Mouse (Mus musculus): Measurements from ENCODE around the gene Rab8a. TPM values are rescaled to one million over a fixed set of nuclear protein-coding genes. Genes with fewer than 3 reads are reported as not detected.
"Not testable (repeated sequence)": the region's sequence is repeated elsewhere in the genome, so short reads cannot be mapped to it uniquely, and the experiment has no call there.

Rab8a gene
- 49.0 and 50.0 TPM in 2 replicates for polyA plus RNA-seq (2012; rRNA removed)

- DNase-seq (ENCODE audit: low read depth in 1 of 2, low spot score in 2 of 2) = peak; percentile 99 to 100
- peak within 1 kb of the TSS; percentile 96 for H3K27ac ChIP-seq (ENCODE audit: insufficient read depth, low read length)
- H3K4me1 ChIP-seq (ENCODE audit: control insufficient read depth, insufficient read depth, insufficient read length) = peaks cover 17% of the 10 kb centered on the region; the same call in 1 of the 2 replicates
- peak; percentile 83 for TF ChIP-seq POLR2A (IDR thresholded peaks at IDR 0.05; ENCODE audit: low read depth, low read length)
- TF ChIP-seq CTCF (IDR thresholded peaks at IDR 0.05; ENCODE audit: extremely low read depth, insufficient read depth, insufficient read length, insufficient replicate concordance) = no peak
- H3K27me3 ChIP-seq (ENCODE audit: control insufficient read depth, insufficient read depth, low read length) = no peaks in the 10 kb centered on the region
- H3K4me3 ChIP-seq (ENCODE audit: extremely low read depth, insufficient read depth, insufficient read length) = peak within 1 kb of the TSS; percentile 81
- WGBS = under 1% methylated on average over 80 of the region's 82 CpGs
- peaks cover 5% of the 10 kb centered on the region; the same call in 1 of the 2 replicates for H3K36me3 ChIP-seq (ENCODE audit: control insufficient read depth, insufficient read depth, low read length)
Observed at GRCm38 (mm10) chr8:72160707-72161697, at the start of gene Rab8a. Gene Rab8a, plus strand, starts transcription at chr8:72161200.

- 72% methylated on average over 3 of the region's 3 CpGs for WGBS
- H3K27ac ChIP-seq (ENCODE audit: insufficient read depth, low read length) = no peak overlapping the region
- H3K27me3 ChIP-seq (ENCODE audit: control insufficient read depth, insufficient read depth, low read length) = no peaks in the 10 kb centered on the region
- TF ChIP-seq POLR2A (IDR thresholded peaks at IDR 0.05; ENCODE audit: low read depth, low read length) (no peak), CTCF (IDR thresholded peaks at IDR 0.05; ENCODE audit: extremely low read depth, insufficient read depth, insufficient read length, insufficient replicate concordance) (no peak)
- H3K36me3 ChIP-seq (ENCODE audit: control insufficient read depth, insufficient read depth, low read length) = no peaks in the 10 kb centered on the region
- DNase-seq (ENCODE audit: low read depth in 1 of 2, low spot score in 2 of 2) = no peak
- H3K4me3 ChIP-seq (ENCODE audit: extremely low read depth, insufficient read depth, insufficient read length) = no peak overlapping the region
- peaks cover 2% of the 10 kb centered on the region; the same call in 1 of the 2 replicates for H3K4me1 ChIP-seq (ENCODE audit: control insufficient read depth, insufficient read depth, insufficient read length)
Observed at GRCm38 (mm10) chr8:72112486-72112885, 48.5 kb upstream of the Rab8a start.

- WGBS = 92% methylated on average over 2 of the region's 2 CpGs
- peaks cover 2% of the 10 kb centered on the region; the same call in 1 of the 2 replicates for H3K4me1 ChIP-seq (ENCODE audit: control insufficient read depth, insufficient read depth, insufficient read length)
- H3K27me3 ChIP-seq (ENCODE audit: control insufficient read depth, insufficient read depth, low read length) = no peaks in the 10 kb centered on the region
Observed at GRCm38 (mm10) chr8:72115202-72115601, 45.8 kb upstream of the Rab8a start.

GRCm38 (mm10) chr8:72118616-72119015 lies 42.4 kb upstream of the Rab8a start:
- H3K27me3 ChIP-seq (ENCODE audit: control insufficient read depth, insufficient read depth, low read length) = no peaks in the 10 kb centered on the region
- H3K4me3 ChIP-seq (ENCODE audit: extremely low read depth, insufficient read depth, insufficient read length) = no peak overlapping the region
- H3K4me1 ChIP-seq (ENCODE audit: control insufficient read depth, insufficient read depth, insufficient read length) = no peaks in the 10 kb centered on the region
- WGBS = 57% methylated on average over 4 of the region's 4 CpGs
- H3K36me3 ChIP-seq (ENCODE audit: control insufficient read depth, insufficient read depth, low read length) = no peaks in the 10 kb centered on the region
- TF ChIP-seq POLR2A (IDR thresholded peaks at IDR 0.05; ENCODE audit: low read depth, low read length) = no peak
- TF ChIP-seq CTCF (IDR thresholded peaks at IDR 0.05; ENCODE audit: extremely low read depth, insufficient read depth, insufficient read length, insufficient replicate concordance) = no peak
- H3K27ac ChIP-seq (ENCODE audit: insufficient read depth, low read length) = no peak overlapping the region
- no peak for DNase-seq (ENCODE audit: low read depth in 1 of 2, low spot score in 2 of 2)

More at GRCm38 (mm10) chr8:72115202-72115601, 45.8 kb upstream of the Rab8a start:
- TF ChIP-seq POLR2A (IDR thresholded peaks at IDR 0.05; ENCODE audit: low read depth, low read length) (no peak), CTCF (IDR thresholded peaks at IDR 0.05; ENCODE audit: extremely low read depth, insufficient read depth, insufficient read length, insufficient replicate concordance) (no peak)
- Histone ChIP-seq H3K36me3 (ENCODE audit: control insufficient read depth, insufficient read depth, low read length) (no peaks in the 10 kb centered on the region), H3K4me3 (ENCODE audit: extremely low read depth, insufficient read depth, insufficient read length) (no peak overlapping the region), H3K27ac (ENCODE audit: insufficient read depth, low read length) (no peak overlapping the region)
- DNase-seq (ENCODE audit: low read depth in 1 of 2, low spot score in 2 of 2) = no peak

- H3K27me3 ChIP-seq (ENCODE audit: control insufficient read depth, insufficient read depth, low read length); DNase-seq (ENCODE audit: low read depth in 1 of 2, low spot score in 2 of 2); H3K4me3 ChIP-seq (ENCODE audit: extremely low read depth, insufficient read depth, insufficient read length); H3K36me3 ChIP-seq (ENCODE audit: control insufficient read depth, insufficient read depth, low read length); H3K27ac ChIP-seq (ENCODE audit: insufficient read depth, low read length); H3K4me1 ChIP-seq (ENCODE audit: control insufficient read depth, insufficient read depth, insufficient read length): not testable (repeated sequence)
- WGBS = 78% methylated on average over 3 of the region's 3 CpGs
Observed at GRCm38 (mm10) chr8:72121486-72121885, 39.5 kb upstream of the Rab8a start.

GRCm38 (mm10) chr8:72121997-72122396 lies 39.0 kb upstream of the Rab8a start:
- H3K27me3 ChIP-seq (ENCODE audit: control insufficient read depth, insufficient read depth, low read length) = no peaks in the 10 kb centered on the region
- no peak overlapping the region for H3K27ac ChIP-seq (ENCODE audit: insufficient read depth, low read length)
- no peak for DNase-seq (ENCODE audit: low read depth in 1 of 2, low spot score in 2 of 2)
- WGBS = 93% methylated on average over 1 of the region's 1 CpGs
- TF ChIP-seq POLR2A (IDR thresholded peaks at IDR 0.05; ENCODE audit: low read depth, low read length) = no peak
- TF ChIP-seq CTCF (IDR thresholded peaks at IDR 0.05; ENCODE audit: extremely low read depth, insufficient read depth, insufficient read length, insufficient replicate concordance) = no peak
- no peaks in the 10 kb centered on the region for H3K36me3 ChIP-seq (ENCODE audit: control insufficient read depth, insufficient read depth, low read length)
- no peaks in the 10 kb centered on the region for H3K4me1 ChIP-seq (ENCODE audit: control insufficient read depth, insufficient read depth, insufficient read length)
- no peak overlapping the region for H3K4me3 ChIP-seq (ENCODE audit: extremely low read depth, insufficient read depth, insufficient read length)

- WGBS = 90% methylated on average over 1 of the region's 1 CpGs
- Histone ChIP-seq H3K4me3 (ENCODE audit: extremely low read depth, insufficient read depth, insufficient read length) (no peak overlapping the region), H3K27me3 (ENCODE audit: control insufficient read depth, insufficient read depth, low read length) (no peaks in the 10 kb centered on the region), H3K27ac (ENCODE audit: insufficient read depth, low read length) (no peak overlapping the region), H3K36me3 (ENCODE audit: control insufficient read depth, insufficient read depth, low read length) (no peaks in the 10 kb centered on the region), H3K4me1 (ENCODE audit: control insufficient read depth, insufficient read depth, insufficient read length) (peaks cover 10% of the 10 kb centered on the region; the same call in 1 of the 2 replicates)
- TF ChIP-seq CTCF (IDR thresholded peaks at IDR 0.05; ENCODE audit: extremely low read depth, insufficient read depth, insufficient read length, insufficient replicate concordance) (no peak), POLR2A (IDR thresholded peaks at IDR 0.05; ENCODE audit: low read depth, low read length) (no peak)
- no peak for DNase-seq (ENCODE audit: low read depth in 1 of 2, low spot score in 2 of 2)
Observed at GRCm38 (mm10) chr8:72127834-72128233, 33.2 kb upstream of the Rab8a start.
